Mouse (Mus musculus) central nervous system, embryonic 11.5 days (tissue): ENCODE measurements around the gene Per2. TPM values are rescaled to one million over a fixed set of nuclear protein-coding genes. Genes with fewer than 3 reads are reported as not detected.

ENCODE experiments used
- polyA plus RNA-seq: library from polyadenylated mRNA; depleted of rRNA; stranded (reverse); fragments of >200 nt; gene quantifications from 2 replicates; pipeline ENCODE4 v1.2.3, GENCODE M21; 2012; rRNA removed

Per2 gene
- 3.4 and 3.8 TPM in 2 replicates for polyA plus RNA-seq

GRCm38 (mm10) chr1:91459059-91459809 lies at the start of gene Per2:
Per2 (minus strand) TSS chr1:91459324.

GRCm38 (mm10) chr1:91494457-91495140 lies 35.5 kb upstream of the Per2 start, which contains the start of gene Traf3ip1:
Traf3ip1 (plus strand) TSS chr1:91494647.

DNA sequence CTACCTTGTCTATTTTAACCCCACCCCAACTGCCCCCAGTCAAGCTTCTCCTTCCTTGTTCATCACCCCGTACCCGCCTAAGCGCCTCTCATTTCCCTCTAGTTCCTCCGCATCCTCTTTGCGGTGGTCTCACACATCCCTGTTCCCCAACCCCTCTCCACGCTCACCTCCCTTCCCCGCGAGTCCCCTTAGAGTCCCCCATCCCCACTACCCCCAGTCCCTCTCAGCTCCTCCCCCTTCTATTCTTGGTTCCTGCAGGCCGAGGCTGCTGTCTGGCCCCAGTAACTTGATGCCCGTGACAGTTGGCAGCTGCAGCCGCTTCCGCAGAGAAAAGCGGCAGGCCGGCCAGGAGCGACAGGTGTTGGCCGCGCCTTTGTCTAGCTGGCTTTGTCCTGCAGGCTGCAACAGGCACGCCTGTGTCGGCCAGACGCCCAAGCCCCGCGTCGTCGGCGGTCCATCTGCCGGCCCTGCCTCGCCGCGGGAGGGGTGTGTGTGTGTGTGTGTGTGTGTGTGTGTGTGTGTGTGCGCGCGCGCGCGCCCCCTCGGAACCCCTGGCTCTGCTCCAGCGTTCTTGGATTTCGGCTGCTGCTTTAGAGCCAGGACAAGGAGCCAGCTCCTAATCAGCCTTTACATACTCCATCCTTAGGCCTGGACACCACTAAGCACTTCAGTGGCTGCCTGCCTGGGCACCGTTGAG lies 45.1 kb downstream of the Per2 start, which contains the start of gene Hes6:
TSS of gene Hes6 (minus strand) at position 141 of the 697 bp plus-strand sequence.

GRCm38 (mm10) chr1:91398260-91399062 lies 60.7 kb downstream of the Per2 start, which contains the start of gene Ilkap:
Ilkap (minus strand) TSS chr1:91398815.

GRCm38 (mm10) chr1:91366215-91367108 lies 92.7 kb downstream of the Per2 start, which contains the start of gene Erfe:
Erfe (plus strand) TSS chr1:91366430.

Other genes starting within 250 kb of the Per2 start
- gene Ube2f, start 209.0 kb downstream of the Per2 start, polyA plus RNA-seq = 61.8 and 64.3 TPM in 2 replicates
- gene Scly, start 161.0 kb downstream of the Per2 start, polyA plus RNA-seq = 13.1 and 13.7 TPM in 2 replicates
- 0.10 and 0.12 TPM in 2 replicates for gene Espnl, start 137.2 kb downstream of the Per2 start, polyA plus RNA-seq
- gene Klhl30, start 108.3 kb downstream of the Per2 start, polyA plus RNA-seq = 0.54 and 1.5 TPM in 2 replicates
- gene Erfe, start 92.9 kb downstream of the Per2 start, polyA plus RNA-seq = 0.65 and 0.92 TPM in 2 replicates
- gene Ilkap, start 60.5 kb downstream of the Per2 start, polyA plus RNA-seq = 157 and 224 TPM in 2 replicates
- 157 and 243 TPM in 2 replicates for gene Hes6, start 45.3 kb downstream of the Per2 start, polyA plus RNA-seq
- 20.6 and 29.5 TPM in 2 replicates for gene Traf3ip1, start 35.3 kb upstream of the Per2 start, polyA plus RNA-seq
- 11.9 TPM in 2 replicates for gene Asb1, start 81.2 kb upstream of the Per2 start, polyA plus RNA-seq